Mouse (Mus musculus) kidney, adult 2 months (tissue): Measurements from ENCODE around the gene Plxna4. TPM values are rescaled to one million over a fixed set of nuclear protein-coding genes. Genes with fewer than 3 reads are reported as not detected.

Source experiments
- DNase-seq: peaks from one replicate; pipeline ENCODE4 v3.0.0; 2021
- H3K27ac ChIP-seq: fragments of 200-500 bp; 2 replicates; pipeline ENCODE4 v1.5.1; 2012; ENCODE audit warnings: low read depth, low read length, control low read depth, inconsistent platforms; ENCODE audit not compliant: insufficient read depth
- H3K27me3 ChIP-seq: fragments of 200-500 bp; replicated peaks from 2 replicates; pipeline ENCODE4 v1.6.1; 2012; ENCODE audit warnings: mild to moderate bottlenecking, moderate library complexity, low read length, inconsistent platforms; ENCODE audit not compliant: control insufficient read depth, insufficient read depth
- H3K36me3 ChIP-seq: fragments of 200-500 bp; 2 replicates; pipeline ENCODE4 v1.6.1; 2012; ENCODE audit warnings: mild to moderate bottlenecking, moderate library complexity, low read length, inconsistent platforms; ENCODE audit not compliant: control insufficient read depth, insufficient read depth
- H3K4me1 ChIP-seq: fragments of 200-500 bp; 2 replicates; pipeline ENCODE4 v1.6.1; 2011; ENCODE audit warnings: low read length; ENCODE audit not compliant: control insufficient read depth, insufficient read depth
- H3K4me3 ChIP-seq: fragments of 200-500 bp; 2 replicates; pipeline ENCODE4 v1.5.1; 2011; ENCODE audit warnings: mild to moderate bottlenecking, low read depth, low read length, control low read depth; ENCODE audit not compliant: insufficient read depth
- CTCF ChIP-seq: fragments of 200-500 bp; conservative IDR thresholded peaks from 2 replicates; pipeline ENCODE4 v1.5.1; 2011; ENCODE audit warnings: low read depth, mild to moderate bottlenecking, control low read depth, low read length, moderate library complexity, mixed read lengths; ENCODE audit not compliant: insufficient read depth, insufficient read length
- POLR2A ChIP-seq: fragments of 200-500 bp; IDR thresholded peaks from one replicate; pipeline ENCODE4 v1.6.1; 2011; ENCODE audit warnings: low read depth, low read length, control low read depth
- WGBS: fragments of 180-500 bp; shearing (Covaris S2); methylation state at CpG from one replicate; pipeline ENCODE4 v1.1.7; 2018; 5-methylcytosine and 5-hydroxymethylcytosine counted together
- polyA plus RNA-seq: library from polyadenylated mRNA; depleted of rRNA; stranded (reverse); fragments of >200 nt; gene quantifications from 2 replicates; pipeline ENCODE4 v1.2.3, GENCODE M21; 2012

The Plxna4 gene
- polyA plus RNA-seq, 1 experiment = 1.8 TPM

DNA sequence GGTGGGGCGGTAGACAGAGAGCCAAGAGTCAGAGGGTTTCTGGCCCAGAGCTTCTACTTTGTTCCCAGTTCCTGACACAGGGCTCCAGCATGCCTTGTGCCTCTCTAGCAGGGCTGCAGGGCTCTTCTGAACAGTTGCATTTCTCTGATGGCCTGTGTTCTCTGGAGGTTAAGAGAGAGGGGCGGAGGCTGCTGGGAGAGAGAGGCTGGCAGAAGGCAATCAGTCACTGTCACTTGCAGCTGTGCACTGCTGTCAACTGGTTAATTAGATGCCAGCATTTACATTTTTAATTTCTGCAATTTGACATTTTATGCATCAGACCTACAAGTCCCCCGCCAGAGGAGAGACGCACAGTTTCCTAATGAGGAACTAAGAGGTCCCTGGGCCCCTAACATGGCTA lies 434.8 kb downstream of the Plxna4 start:
- 89% methylated on average over 4 of the region's 4 CpGs for WGBS
- no peak for DNase-seq
- no peak overlapping the region for H3K4me3 ChIP-seq
- no peak for TF ChIP-seq POLR2A
- no peak for TF ChIP-seq CTCF
- H3K36me3 ChIP-seq = no peaks in the 10 kb centered on the region
- no peak overlapping the region for H3K27ac ChIP-seq
- no peaks in the 10 kb centered on the region for H3K4me1 ChIP-seq
- no peaks in the 10 kb centered on the region for H3K27me3 ChIP-seq

DNA sequence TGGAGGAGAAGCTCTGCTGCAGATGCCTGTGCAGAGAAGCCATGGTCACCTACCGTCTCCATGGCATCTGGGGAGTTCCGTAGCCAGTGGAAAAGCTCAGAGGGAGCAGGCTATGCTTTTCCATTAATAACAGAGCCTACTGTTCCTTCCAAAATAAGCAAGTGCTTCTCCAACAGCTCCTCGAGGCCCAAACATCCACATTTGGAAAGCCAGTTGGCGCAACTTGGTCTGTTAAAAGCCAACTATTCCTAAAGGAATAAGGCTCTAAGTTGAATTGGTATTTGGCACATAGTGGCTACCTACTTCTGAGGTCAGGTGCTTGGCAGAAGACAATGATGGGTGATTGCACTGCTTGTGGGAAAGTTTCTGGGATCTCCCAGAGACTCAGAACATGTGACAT lies 437.2 kb downstream of the Plxna4 start:
- no peaks in the 10 kb centered on the region for H3K4me1 ChIP-seq
- DNase-seq = no peak
- H3K4me3 ChIP-seq = no peak overlapping the region
- TF ChIP-seq CTCF (no peak), POLR2A (no peak)
- H3K27ac ChIP-seq = no peak overlapping the region
- no peaks in the 10 kb centered on the region for H3K27me3 ChIP-seq
- 89% methylated on average over 4 of the region's 4 CpGs for WGBS
- no peaks in the 10 kb centered on the region for H3K36me3 ChIP-seq

DNA sequence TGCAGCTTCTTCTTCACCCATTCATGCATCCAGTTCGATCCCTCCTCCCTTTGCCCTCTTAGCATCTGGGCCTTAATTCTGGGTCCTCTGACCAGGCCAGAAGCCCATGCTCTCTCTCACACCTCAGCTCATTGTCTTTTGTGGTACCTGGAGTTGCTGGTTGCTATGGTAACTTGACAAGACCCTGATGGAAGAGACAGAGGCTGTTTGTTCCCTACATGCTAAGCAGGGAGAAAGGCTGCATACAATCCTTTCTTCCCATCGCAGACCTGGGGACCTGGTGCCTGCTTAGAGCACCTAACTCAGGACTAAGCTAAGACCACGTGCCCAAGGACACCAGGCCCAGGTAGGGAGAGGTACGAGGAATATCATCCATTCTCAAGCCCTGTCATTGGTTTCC lies 443.2 kb downstream of the Plxna4 start:
- Histone ChIP-seq H3K4me1 (no peaks in the 10 kb centered on the region), H3K36me3 (no peaks in the 10 kb centered on the region), H3K4me3 (no peak overlapping the region), H3K27ac (no peak overlapping the region), H3K27me3 (no peaks in the 10 kb centered on the region)
- WGBS = 82% methylated on average over 4 of the region's 4 CpGs
- TF ChIP-seq CTCF = no peak
- TF ChIP-seq POLR2A = no peak
- DNase-seq = no peak

DNA sequence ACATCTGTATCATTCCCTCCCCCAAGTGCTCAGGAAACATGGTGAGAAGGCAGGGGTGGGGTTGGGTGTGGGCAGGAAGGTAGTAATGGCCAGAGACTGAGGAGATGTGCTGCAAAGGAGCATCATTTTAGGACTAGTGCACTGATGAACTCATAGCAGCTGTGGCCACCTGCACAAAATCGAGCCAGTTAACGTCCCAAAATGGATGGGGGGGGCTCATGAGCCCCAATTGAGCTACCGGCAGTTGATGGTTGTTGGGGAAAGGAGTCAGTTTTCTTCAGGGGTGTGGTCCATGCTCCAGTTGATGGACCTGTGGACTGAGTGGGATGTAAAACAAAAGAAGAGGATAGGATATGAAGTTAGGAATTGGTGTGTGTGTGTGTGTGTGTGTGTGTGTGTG lies 448.5 kb downstream of the Plxna4 start:
- H3K27me3 ChIP-seq = no peaks in the 10 kb centered on the region
- WGBS = 72% methylated on average over 3 of the region's 3 CpGs
- no peaks in the 10 kb centered on the region for H3K36me3 ChIP-seq
- DNase-seq = no peak
- H3K27ac ChIP-seq = no peak overlapping the region
- TF ChIP-seq POLR2A (no peak), CTCF (no peak)
- H3K4me1 ChIP-seq = no peaks in the 10 kb centered on the region
- H3K4me3 ChIP-seq = no peak overlapping the region

DNA sequence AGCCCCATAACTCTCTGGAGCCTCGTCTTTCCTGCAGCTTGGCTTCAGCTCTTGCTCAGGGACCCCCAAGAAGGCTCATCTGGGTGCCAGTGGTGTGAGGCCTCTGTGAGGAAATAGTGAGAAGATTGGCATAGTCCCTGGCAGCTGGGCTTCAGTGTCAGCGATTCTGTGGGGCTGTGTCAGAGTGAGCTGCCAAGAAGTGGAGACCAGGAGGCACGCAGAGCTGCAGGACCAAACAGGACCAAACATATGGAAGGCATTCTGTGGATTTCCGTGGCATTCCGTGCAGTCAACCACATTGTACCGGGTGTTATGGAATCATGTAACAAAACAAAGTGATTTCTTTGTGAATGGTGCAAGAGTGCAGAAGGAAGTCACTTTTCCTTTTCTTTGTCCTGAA lies 461.1 kb downstream of the Plxna4 start:
- Histone ChIP-seq H3K4me3 (no peak overlapping the region), H3K4me1 (no peaks in the 10 kb centered on the region), H3K36me3 (no peaks in the 10 kb centered on the region), H3K27me3 (no peaks in the 10 kb centered on the region), H3K27ac (no peak overlapping the region)
- TF ChIP-seq POLR2A (no peak), CTCF (no peak)
- no peak for DNase-seq
- 73% methylated on average over 6 of the region's 6 CpGs for WGBS

DNA sequence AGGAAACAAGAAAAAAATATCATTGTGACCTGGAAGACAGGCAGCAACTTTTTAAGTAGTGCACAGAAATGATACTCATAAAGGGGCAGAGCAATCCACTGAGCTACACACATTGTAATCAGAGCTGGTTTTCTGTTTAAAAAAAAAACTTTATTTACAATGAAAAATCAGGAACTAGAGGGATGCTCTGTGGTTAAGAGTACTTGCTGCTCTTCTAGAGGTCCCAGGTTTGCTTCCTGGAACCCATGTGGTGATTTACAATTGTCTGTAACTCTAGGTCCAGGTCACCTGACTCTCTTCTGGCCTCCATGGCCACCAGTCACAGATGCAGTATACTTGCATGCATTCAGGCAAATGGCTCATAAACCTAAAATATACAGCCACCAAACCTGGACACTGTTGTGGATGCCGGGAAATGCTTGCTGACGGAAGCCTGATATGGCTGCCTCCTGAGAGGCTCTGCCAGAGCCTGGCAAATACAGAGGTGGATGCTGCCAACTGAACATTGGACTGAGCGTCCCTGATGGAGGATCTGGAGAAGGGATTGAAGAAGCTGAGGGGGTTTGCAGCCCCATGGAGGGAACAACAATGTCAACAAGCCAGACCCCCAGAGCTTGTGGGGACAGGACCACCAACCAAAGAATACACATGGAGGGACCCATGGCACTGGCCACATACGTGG lies 465.3 kb downstream of the Plxna4 start:
- no peaks in the 10 kb centered on the region for H3K4me1 ChIP-seq
- H3K4me3 ChIP-seq = no peak overlapping the region
- TF ChIP-seq POLR2A (no peak), CTCF (no peak)
- no peaks in the 10 kb centered on the region for H3K36me3 ChIP-seq
- 66% methylated on average over 4 of the region's 4 CpGs for WGBS
- no peaks in the 10 kb centered on the region for H3K27me3 ChIP-seq
- H3K27ac ChIP-seq = no peak overlapping the region
- DNase-seq = no peak

DNA sequence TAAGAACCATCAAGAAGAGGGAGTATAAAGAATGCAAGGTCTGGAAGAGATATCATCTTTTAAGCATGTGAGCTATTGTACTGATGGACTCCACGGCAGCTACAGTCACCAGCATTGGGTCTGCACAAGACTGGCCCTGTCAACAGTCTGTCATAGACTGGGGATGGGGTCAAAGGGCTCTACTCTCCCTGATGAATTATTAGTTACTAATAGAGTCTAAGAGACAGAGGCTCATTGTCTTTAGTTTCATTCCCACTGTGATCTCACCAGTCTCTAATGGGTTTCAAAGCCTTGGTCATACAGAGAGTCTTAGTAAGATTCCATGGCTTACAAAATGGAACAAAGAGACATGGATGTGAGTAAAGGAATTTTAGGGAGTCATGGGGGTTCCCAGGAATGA lies 467.1 kb downstream of the Plxna4 start:
- 69% methylated on average over 1 of the region's 1 CpGs for whole genome bisulfite sequencing
- H3K36me3 ChIP-seq = no peaks in the 10 kb centered on the region

More for the DNA sequence above, 467.1 kb downstream of the Plxna4 start:
- no peaks in the 10 kb centered on the region for H3K4me1 ChIP-seq
- no peak overlapping the region for H3K4me3 ChIP-seq
- no peaks in the 10 kb centered on the region for H3K27me3 ChIP-seq
- TF ChIP-seq CTCF = no peak
- TF ChIP-seq POLR2A = no peak
- no peak overlapping the region for H3K27ac ChIP-seq
- DNase-seq = no peak
